Mouse (Mus musculus) central nervous system, embryonic 18 days (tissue): ENCODE results near the gene Alyref. TPM values are rescaled to one million over a fixed set of nuclear protein-coding genes. Genes with fewer than 3 reads are reported as not detected.

Source experiments
- polyA plus RNA-seq: library from polyadenylated mRNA; depleted of rRNA; stranded (reverse); fragments of >200 nt; gene quantifications from 2 replicates; pipeline ENCODE4 v1.2.3, GENCODE M21; 2012; rRNA removed

Gene Alyref
- polyA plus RNA-seq: 83.1 and 83.5 TPM in 2 replicates

DNA sequence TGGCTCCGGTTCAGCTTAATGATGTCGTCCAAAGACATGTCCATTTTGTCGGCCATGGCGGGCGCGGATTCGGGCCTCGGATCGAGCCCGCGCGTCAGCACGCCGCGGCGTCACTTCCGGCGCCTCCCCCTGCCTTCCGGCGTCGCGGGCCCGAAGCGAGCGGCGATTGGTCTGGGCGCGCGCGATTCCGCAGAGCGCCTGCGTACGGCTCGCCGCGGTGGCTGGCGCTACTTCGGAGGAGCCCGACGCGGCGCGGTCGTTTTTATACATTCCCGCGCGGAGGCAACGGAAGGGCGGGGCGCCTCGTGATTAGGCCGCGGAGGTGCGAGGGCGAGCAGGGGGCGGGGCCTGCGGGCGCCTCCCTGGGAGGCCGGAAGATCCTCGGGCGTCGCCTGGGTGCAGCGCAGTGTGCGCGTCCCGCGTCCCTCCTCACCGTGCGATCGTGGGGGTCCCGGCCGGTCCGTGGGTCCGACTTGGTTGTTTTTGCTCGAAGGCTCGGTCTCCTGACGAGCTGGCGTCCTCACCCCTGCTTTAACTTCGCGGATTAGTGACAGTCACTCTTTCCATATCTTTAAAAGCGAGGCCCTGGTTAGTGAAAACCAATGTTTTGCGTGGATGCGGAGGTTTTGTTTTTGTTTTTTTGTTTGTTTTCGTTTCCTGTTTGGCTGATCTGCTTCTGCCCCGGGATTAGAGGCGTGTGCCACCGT, at the start of gene Alyref, which contains the start of gene Anapc11:
TSS of gene Alyref (minus strand) at position 83 of the 707 bp plus-strand sequence.
TSS of gene Anapc11 (plus strand) at position 139 of the 707 bp plus-strand sequence.

DNA sequence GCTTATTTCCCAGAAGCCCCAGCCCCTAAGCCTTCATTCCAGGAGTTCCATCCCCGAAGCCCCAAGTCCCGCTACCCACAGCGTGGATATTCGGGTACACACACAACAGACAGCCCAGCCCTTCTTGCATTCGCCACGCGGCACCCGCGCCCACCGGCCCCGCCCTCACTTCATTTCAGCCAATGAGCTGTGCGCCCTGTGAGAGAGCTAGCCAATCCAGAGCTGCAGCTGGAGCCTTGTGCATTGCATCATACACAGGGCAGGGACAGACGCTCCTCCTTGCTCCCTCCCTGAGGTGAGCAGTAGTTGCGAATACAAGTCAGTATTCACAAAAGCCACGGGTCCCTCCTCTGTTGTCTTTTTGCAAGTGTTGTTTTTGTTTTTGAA, 45.4 kb upstream of the Alyref start, which contains the start of gene Pycr1:
TSS of gene Pycr1 (minus strand) at position 169 of the 387 bp plus-strand sequence.

DNA sequence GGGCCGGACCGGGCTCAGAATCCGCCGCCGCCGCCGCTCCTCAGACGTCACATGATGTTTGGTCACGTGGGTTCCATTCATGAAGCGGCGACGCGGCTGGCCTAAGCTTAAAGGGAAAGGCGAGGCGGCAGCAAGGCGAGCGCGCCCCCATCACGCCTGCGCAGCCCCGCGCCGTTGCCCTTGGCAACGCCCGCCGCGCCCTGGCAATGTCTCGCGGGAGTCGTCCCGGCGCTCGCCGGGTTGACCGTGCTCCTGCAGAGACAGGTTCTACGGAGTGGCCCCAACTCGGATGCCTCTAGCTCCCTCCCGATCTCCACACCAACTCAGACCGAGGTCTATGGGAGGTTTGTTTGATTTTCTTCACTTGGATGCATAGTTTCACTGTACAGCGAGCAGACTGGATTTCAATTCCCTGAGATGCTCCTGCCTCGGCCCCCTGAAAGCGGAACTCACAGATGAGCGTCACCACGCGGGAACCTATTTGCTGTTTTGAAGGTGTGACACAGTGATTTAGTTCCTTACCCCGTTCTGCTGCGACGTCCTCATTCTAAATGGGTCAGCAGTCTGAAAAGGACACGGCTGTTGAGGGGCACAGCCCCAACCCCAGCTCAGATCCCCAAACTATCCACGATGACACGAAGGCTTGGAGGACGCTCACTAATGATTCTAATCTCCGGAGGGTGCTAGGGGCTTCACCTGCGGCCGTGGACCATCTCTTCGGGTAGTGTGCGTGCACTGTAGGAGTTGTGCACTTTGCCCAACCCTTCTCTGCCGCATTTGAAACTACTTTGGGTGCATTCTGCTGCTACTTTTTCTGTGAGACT, 35.6 kb upstream of the Alyref start, which contains the start of gene Mafg:
TSS of gene Mafg (minus strand) at position 81 of the 824 bp plus-strand sequence.

DNA sequence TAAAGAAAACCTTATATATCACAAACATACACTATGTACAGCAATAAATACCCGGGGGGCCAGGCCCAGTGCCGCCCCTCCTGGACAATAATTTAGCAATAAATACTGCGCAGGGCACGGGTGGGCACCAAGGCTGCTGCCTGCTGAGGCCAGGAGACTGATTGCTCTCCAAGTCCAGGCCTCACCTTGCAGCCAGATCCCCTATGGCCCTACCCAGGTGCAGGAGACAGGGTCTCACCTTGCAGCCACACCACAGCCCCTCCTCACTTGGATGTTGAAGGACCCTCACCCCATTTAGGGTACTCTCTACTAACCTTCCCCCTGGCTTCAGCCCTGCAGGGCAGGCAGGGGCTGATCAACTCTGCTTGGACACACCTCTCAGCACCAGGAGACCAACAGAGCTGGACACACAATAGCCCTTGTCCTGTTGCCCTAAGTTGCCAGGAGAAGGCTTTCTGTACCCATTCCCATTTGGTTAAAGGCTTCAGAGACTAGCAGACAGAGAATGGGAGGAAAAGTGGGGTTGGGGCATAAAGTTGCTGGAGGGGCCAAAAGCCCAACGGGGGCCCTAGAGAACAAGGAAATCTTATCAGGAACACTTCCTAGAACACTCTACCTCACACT, 27.1 kb upstream of the Alyref start, which contains the start of gene Sirt7:
TSS of gene Sirt7 (minus strand) at position 89 of the 624 bp plus-strand sequence.

DNA sequence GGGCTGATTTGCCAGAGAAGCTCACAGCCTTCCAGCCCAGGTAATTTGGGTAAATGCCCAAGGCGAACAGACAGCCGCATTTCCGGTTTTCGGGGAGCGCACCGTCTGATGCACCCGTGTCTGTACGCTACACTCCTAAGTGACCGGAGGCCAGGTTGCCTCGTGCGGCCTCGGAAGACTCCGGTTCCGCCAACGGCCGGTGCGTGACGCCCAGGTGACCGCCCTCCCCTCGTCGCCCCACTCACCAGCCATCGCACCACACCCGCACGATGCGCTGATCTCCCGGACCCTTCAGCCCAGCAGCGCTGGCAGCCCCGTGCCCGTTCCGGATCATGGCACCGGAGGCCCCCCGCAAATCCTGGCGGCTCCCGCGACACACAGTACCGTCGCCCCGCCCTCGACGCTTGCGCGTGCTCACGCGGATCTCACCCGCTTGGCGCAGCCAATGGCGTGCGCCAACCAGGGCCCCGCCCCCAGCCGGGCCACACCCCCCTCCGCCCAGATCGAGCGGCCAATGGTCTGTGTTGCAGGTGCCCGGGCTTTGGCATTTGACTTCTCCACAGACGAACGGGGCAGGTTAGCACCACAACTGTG, 19.5 kb upstream of the Alyref start, which contains the start of gene Pcyt2:
TSS of gene Pcyt2 (minus strand) at position 418 of the 594 bp plus-strand sequence.

DNA sequence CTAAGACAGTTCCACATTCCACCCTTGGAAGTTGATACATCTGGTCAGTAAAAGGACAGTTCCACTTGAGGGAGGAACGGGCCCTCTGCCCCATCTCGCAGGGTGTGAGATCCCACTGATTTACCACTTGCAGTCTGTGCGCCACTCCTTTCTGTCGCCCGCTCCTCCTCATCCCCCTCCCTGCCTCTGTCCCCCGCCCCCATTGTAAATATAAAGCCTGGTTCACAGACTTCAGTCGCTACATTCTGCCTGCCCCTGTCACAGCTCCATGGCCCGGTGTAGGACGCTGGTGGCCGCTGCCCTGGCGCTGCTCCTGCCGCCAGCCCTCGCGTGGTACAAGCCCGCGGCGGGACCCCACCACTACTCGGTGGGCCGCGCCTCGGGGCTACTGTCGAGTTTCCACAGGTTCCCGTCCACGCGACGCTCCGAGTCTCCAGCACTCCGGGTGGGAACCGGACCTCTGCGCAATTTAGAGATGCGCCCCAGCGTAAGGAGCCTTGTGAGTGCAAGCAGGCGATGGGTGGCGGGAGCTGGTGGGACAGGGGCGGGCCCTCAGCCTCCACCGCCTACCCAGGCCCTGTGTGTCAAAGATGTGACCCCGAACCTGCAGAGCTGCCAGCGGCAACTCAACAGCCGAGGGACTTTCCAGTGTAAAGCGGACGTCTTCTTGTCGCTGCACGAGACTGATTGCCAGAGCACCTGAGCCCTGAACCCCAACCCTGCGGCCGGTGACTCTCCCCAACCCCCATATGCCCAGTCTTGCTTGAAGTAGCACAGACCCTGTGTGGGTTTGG, 10.3 kb upstream of the Alyref start, which contains the start of gene Npb:
TSS of gene Npb (plus strand) at position 237 of the 794 bp plus-strand sequence.

DNA sequence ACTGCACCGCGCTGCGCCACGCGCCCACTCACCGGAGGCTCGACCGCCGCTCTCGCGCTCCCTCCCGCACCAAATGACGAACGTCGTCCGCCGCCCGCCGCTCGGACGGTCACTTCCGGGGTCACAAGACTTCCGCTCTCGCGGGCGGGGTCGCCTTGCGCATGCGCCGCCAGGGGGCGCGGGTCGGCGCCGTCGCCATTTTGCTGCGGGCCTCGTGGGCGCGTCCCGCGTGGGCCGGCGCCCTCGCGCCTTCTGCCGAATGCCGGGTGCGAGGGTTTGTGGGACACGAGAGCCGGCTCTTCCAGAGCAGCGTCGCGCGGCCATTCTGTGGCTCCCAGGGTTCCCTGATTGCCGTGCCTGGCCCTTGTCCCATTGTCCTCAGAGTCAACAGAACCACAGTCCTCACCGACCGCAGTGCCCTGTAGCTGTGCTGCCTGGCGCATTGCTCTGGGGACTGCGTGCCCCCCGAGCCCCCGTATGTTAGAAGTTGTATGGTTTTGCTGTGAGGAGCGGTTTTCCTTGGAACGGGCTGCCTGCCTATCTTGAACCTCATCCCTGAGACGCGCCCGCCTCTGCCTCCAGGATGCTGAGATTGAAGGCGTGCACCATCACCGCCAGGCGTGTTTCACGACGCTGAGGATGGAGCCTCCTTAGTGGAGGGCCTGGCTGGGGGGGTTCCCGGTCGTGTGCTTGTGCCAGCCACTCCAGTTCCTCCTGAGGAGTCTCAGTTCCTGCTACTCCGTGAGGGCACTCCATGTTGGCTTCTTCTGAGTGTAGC, 16.5 kb downstream of the Alyref start, which contains the start of gene Arhgdia:
TSS of gene Arhgdia (minus strand) at position 135 of the 778 bp plus-strand sequence.

DNA sequence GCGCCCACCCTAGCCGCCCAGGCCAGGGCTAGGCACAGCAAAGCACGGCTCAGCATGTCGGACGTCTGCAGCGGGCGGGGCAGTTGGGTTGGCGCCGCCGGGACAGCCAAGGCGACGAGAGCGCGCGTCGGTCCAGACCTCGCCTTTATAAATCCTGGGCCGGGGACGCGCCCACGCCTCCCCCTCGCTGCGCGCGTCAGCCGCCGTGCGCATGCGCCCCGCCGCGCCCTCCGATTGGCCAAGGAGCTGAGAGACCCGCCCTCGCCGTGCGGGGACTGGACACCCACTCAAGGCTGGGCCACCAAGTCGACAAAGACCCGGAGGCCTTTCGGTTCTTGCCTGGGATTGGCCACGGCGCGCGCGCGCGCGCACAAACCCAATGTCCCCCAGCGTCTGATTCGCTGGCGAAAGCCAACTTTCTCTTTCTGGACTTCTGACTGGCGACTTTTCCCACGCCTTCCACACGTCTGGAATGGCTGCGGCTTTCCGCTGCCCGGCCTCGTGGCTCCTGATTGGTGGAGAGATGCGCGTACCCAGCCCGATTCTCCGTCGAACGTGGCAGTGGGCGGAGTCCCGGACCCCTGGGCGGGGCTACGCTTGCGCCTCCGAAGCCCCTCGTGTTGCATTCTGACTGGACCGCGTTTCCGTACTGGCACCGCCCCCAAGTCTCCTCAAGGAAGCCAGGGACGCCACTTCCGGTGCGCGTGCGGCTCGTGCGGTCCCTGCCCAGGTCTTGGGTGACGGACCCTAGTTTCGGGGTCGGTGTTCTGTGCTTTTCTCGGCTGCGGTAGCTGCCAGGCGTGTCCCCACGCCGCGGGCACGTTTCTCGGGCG, 25.2 kb downstream of the Alyref start, which contains the start of gene P4hb:
TSS of gene P4hb (minus strand) at position 502 of the 833 bp plus-strand sequence.

DNA sequence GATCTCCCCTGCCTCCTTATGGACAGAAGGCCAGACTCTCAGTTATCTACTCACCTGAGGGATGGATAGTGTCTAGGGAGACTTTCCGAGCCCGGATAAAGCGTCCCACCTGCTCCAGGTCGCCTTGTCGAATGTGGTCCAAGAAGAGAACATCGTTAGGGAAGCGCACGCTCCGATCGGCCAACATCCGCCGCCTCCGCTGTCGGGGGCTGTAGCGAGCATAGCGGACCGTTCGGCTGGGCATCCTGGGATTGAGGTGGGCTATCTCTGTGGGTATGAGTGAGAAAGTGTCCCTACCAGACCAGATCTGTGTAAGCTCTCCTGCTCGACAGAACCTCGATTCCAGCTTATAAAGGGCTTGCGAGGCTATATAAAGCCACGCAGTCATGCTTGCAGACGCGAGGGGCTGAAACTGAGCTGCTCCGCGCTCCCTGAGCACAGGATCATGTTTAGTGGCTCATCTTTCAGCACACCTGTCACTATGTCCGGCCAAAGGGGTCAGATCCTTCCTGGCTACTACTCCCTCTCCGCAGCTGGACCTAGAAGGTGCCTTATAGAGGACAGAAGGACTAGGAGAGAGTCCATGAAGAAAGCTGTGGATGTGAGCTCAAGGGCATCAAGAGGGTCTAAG, 47.2 kb downstream of the Alyref start, which contains the start of gene Ppp1r27:
TSS of gene Ppp1r27 (minus strand) at position 323 of the 631 bp plus-strand sequence.

DNA sequence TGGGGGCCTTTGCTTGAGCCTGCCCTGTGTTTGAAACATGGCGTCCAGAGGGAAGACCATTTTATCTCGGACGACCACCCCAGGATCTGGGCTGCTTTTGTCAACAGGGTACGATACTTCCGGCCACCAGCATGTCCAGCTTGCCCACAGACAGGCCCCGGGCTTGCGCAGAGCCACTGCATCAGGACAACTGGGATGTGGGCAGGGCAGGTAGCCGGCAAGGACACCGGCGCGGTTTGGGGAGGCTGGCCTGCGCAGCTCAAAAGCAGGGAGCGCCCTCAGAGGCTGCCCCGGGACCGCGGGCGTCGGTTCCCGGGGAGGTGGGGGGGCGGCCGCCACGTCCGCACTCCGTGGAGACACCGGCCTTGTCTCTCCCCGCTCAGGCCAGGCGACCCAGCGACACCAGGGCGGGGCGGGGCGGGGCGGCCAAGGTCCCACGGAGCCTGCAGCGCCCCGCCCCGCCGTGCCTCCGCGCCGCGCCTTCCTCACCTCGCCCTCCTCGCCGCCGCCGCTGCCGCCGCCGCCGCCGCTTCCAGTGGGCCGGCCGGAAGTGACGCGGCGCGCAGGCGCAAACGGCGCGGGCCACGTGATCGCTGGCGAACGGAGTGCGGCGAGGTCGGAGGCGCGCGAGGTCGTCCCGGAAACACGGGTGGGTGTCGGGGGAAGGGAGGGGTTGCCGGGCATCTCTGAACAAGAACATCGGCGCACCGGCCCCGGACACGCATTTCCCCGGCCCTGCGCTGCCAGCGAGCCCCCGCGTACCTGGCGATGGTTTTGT, 48.8 kb downstream of the Alyref start, which contains the start of gene Mcrip1:
TSS of gene Mcrip1 (minus strand) at position 560 of the 778 bp plus-strand sequence.

Other genes with a start within 250 kb of the Alyref start
- 1,434 and 1,972 TPM in 2 replicates for gene Actg1, start 249.8 kb downstream of the Alyref start, polyA plus RNA-seq
- gene Fscn2, start 236.8 kb downstream of the Alyref start, polyA plus RNA-seq: 0.49 and 0.66 TPM in 2 replicates
- 107 and 108 TPM in 2 replicates for gene Faap100, start 219.6 kb downstream of the Alyref start, polyA plus RNA-seq
- 52.6 and 53.0 TPM in 2 replicates for gene Nploc4, start 160.7 kb downstream of the Alyref start, polyA plus RNA-seq
- not detected in 2 replicates for gene Tspan10, start 155.7 kb downstream of the Alyref start, polyA plus RNA-seq
- 0.32 and 0.56 TPM in 2 replicates for gene Pde6g, start 144.9 kb downstream of the Alyref start, polyA plus RNA-seq
- gene Oxld1, start 140.3 kb downstream of the Alyref start, polyA plus RNA-seq: 8.6 and 10.0 TPM in 2 replicates
- gene Ccdc137, start 140.2 kb downstream of the Alyref start, polyA plus RNA-seq: 30.3 and 32.5 TPM in 2 replicates
- 42.5 and 46.3 TPM in 2 replicates for gene Arl16, start 130.8 kb downstream of the Alyref start, polyA plus RNA-seq
- gene Mrpl12, start 113.8 kb downstream of the Alyref start, polyA plus RNA-seq: 107 and 119 TPM in 2 replicates
- gene Slc25a10, start 106.5 kb downstream of the Alyref start, polyA plus RNA-seq: 33.0 and 33.5 TPM in 2 replicates
- 0.10 and 0.45 TPM in 2 replicates for gene Gcgr, start 67.7 kb downstream of the Alyref start, polyA plus RNA-seq
- gene Mcrip1, start 48.6 kb downstream of the Alyref start, polyA plus RNA-seq: 192 and 196 TPM in 2 replicates
- 1.1 TPM in 1 of 2 replicates, not detected in the other for gene Ppp1r27, start 47.2 kb downstream of the Alyref start, polyA plus RNA-seq
- gene P4hb, start 25.1 kb downstream of the Alyref start, polyA plus RNA-seq: 153 and 156 TPM in 2 replicates
- 443 and 473 TPM in 2 replicates for gene Arhgdia, start 16.7 kb downstream of the Alyref start, polyA plus RNA-seq
- 185 and 196 TPM in 2 replicates for gene Anapc11, start 56 bp upstream of the Alyref start, polyA plus RNA-seq
- gene Npb, start 10.1 kb upstream of the Alyref start, polyA plus RNA-seq: 0.22 and 0.57 TPM in 2 replicates
- gene Pcyt2, start 19.6 kb upstream of the Alyref start, polyA plus RNA-seq: 286 and 294 TPM in 2 replicates
- 67.4 and 67.5 TPM in 2 replicates for gene Sirt7, start 26.9 kb upstream of the Alyref start, polyA plus RNA-seq
- 69.7 and 75.8 TPM in 2 replicates for gene Mafg, start 35.2 kb upstream of the Alyref start, polyA plus RNA-seq
- gene Pycr1, start 45.4 kb upstream of the Alyref start, polyA plus RNA-seq: 19.2 and 19.8 TPM in 2 replicates
- gene Myadml2, start 49.8 kb upstream of the Alyref start, polyA plus RNA-seq: 0.63 and 0.74 TPM in 2 replicates
- gene Notum, start 62.8 kb upstream of the Alyref start, polyA plus RNA-seq: 7.3 and 7.5 TPM in 2 replicates
- 70.1 and 71.8 TPM in 2 replicates for gene Aspscr1, start 74.6 kb upstream of the Alyref start, polyA plus RNA-seq
- gene Cenpx, start 115.4 kb upstream of the Alyref start, polyA plus RNA-seq: 56.6 and 60.2 TPM in 2 replicates
- gene Lrrc45, start 115.6 kb upstream of the Alyref start, polyA plus RNA-seq: 144 TPM in 2 replicates
- 858 and 954 TPM in 2 replicates for gene Rac3, start 123.1 kb upstream of the Alyref start, polyA plus RNA-seq
- 6.9 and 7.2 TPM in 2 replicates for gene Dcxr, start 128.9 kb upstream of the Alyref start, polyA plus RNA-seq
- gene Cbr2, start 133.7 kb upstream of the Alyref start, polyA plus RNA-seq: 2.5 and 4.2 TPM in 2 replicates
- gene Hmga1b, start 164.4 kb upstream of the Alyref start, polyA plus RNA-seq: 0.82 and 1.0 TPM in 2 replicates
- gene Rfng, start 185.8 kb upstream of the Alyref start, polyA plus RNA-seq: 118 and 127 TPM in 2 replicates
- 294 and 308 TPM in 2 replicates for gene Gps1, start 185.9 kb upstream of the Alyref start, polyA plus RNA-seq
- gene Dus1l, start 198.0 kb upstream of the Alyref start, polyA plus RNA-seq: 38.1 and 38.2 TPM in 2 replicates
- 281 and 338 TPM in 2 replicates for gene Fasn, start 226.2 kb upstream of the Alyref start, polyA plus RNA-seq